Mouse (Mus musculus) thymus, postnatal 25 days (tissue): Measurements from ENCODE around the gene Mcu.

Source experiments
- DNase-seq: peaks from one replicate; pipeline ENCODE4 v3.0.0; 2022

The Mcu gene

DNA sequence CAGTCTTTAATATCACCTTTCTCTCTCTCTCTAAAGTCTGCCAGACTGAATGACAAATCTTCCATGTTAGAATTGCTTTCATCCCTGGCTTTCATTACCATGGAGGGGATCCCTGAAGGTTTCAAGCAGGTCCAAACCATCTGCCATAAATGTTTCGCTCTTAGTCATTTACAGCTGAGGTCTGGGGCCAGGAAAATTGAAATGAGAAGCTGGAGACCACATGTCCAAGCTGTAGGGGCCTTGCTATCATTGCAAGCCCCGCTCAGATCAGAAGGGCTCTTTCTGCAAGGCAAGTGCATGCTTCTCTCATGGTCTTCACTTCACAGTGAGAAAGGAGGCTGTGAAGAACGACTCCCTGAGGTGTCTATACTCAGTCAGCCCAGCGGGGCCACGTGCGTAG is 132.2 kb downstream of the Mcu start:
- DNase-seq: no peak

DNA sequence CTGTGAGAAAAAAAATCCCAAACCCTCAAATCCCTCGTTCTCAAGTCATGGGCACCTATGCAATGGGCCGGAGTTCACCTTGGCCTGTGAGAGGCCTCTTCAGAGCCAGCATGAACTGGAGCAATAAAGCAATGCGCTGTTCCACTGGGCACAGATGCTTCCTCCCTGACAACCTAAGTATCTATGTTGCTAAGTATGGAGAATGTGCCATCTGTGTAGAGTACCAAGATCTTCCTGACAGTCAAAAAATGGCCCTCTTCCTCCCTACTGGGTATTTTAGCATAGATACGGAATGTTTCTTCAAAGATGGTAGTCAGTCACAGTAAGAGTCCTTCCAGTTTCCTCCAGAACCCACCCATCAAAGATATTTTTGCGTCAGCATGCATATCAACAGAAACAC is 135.1 kb downstream of the Mcu start:
- no peak for DNase-seq

DNA sequence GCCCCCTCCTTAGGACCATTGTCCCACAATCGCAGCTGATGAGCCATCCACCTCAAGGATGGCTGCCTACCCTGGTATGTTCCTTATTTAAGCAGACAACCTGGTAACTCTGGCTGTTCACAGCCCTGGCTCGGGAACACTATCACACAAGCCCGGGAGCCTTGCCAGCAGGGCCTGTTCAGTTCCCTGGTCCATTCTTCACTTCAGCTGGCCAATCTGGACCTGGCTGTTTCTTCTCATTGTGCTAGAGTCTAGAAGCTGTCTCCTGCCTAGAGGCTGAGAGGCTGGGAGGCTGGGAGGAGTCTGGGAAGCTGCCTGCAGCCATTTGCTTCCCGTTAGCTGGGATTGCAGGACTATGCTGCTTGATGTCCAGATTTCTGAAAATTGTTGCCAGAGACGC is 146.0 kb downstream of the Mcu start:
- no peak for DNase-seq

DNA sequence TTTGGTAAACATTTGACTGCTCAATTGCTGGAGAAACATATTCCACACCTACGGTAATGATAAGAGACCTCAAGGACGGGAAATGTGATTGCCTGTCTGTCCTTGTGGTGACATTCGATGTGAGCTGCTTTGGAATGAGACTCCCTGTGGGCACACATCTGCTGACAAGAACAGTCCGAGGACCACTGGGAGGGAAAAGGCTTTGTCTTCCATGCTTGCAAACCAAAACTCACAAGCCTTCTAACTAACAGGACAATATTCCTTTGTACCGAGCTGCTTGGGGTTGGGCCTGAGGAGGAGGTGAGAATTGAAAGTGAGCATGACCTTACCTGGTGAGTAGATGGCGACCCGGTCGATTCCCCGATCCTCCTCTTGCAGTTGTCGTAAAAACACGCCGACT is 149.2 kb downstream of the Mcu start:
- no peak for DNase-seq

DNA sequence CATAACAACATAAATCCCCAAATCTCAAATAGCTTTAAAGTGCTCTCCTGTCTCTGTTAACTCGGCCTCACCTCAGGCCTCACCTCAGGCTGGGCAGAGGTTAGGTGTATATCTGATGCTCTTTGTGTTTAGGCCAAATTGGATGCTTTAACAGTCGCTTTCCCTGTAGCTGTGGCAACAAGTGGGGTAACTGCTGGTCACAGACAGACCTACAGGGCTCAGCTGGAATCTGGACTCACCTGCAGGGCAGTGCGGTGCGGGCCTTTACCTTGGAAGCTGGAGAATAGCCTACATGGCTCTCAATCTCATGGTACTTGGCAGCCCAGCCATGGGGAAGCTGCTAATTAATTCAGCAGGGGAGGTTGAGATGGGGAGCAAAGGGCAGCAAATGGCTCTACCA is 149.9 kb downstream of the Mcu start:
- no peak for DNase-seq

- no peak for DNase-seq
Observed at GRCm38 (mm10) chr10:59465546-59465945, 150.9 kb downstream of the Mcu start.

GRCm38 (mm10) chr10:59462307-59462706 is 154.2 kb downstream of the Mcu start:
- DNase-seq: no peak

GRCm38 (mm10) chr10:59459767-59460166 is 156.7 kb downstream of the Mcu start:
- no peak for DNase-seq

- DNase-seq: no peak
Observed at GRCm38 (mm10) chr10:59454631-59455030, 161.9 kb downstream of the Mcu start.

DNA sequence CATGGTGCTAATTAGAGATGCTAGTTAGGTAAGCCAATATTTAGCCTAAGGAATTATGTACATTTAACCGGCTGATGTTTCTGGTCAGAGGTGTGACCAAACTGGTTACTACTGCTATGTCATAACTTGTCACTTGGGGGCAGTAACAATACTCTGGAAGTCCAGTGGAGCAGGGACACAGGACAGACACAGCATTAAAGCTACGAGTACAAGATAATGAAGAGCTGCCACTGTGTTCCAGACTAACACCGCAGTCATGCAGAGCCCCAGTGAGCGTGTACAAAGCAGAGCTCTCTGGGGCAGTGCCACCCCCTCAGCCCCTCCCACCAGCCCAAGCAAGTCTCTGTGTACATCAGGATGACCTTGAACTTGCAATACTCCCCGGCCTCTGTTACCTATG is 164.7 kb downstream of the Mcu start:
- DNase-seq: no peak

DNA sequence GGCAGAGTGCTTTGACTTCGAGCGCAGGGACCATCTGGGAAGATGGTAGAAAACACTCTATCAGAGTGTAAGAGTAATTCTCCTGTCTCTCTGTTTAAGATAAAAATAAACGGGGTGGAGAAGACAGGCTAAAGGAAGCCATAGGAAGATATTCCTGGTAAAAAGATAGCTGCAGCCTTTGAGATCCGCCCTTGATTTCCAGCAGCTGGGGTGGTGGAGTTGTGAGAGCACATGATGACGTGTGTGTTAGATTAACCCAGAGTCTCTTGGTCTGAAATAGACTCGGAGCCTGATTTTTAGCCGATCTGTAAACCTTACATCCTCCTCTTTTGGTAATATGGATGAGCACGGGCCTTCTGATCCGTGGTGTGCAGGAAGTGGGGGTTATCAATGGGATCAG is 168.9 kb downstream of the Mcu start:
- no peak for DNase-seq

DNA sequence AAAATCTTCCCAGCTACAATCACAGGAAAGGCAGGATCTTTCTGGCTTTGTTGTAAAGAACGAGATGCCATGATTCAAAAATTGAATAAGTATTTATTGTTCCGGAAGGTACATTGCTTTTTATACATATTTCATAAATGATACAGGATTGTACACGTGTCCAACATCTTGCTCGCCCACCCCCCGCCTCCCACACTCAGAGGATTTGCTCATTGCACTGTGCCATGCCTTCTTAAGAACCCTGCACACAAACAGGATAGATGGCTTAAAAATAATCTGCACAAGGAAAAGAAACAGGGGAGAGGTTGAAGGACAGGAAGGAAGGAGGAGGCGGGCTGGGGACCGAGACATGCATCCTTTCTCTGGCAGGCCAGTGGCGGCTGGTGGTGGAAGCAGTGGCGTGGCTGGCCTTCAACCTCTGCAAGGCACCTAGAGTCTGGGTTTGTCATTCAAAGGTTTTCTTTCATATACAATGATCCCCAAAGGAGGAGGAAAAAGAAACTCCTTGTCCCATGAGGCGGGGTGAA is 169.5 kb downstream of the Mcu start:
- DNase-seq: no peak

GRCm38 (mm10) chr10:59444635-59445034 is 171.9 kb downstream of the Mcu start:
- no peak for DNase-seq

DNA sequence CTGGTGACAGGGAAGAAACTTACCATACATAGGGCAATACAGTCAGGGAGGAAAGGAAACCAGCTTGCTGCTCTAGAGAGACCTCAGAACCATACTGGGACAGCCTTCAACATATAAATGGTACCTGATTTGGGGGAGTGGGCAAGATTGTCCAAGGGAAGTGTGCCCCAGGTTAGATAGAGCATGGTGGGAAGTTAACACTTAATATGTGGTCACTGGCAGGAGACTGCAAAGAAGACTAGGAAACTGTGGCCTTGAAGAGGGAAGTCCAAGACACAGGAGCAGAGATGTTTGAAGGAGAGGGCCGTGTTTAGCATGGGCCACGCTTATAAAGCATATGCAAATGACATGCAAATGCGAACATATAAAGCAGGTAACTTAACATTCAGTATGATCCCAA is 172.4 kb downstream of the Mcu start:
- DNase-seq: no peak

- DNase-seq: no peak
Observed at GRCm38 (mm10) chr10:59443212-59443611, 173.3 kb downstream of the Mcu start.

- no peak for DNase-seq
Observed at GRCm38 (mm10) chr10:59441735-59442134, 174.8 kb downstream of the Mcu start, which contains the start of gene Oit3. Gene Oit3, minus strand, starts transcription at chr10:59441778.

GRCm38 (mm10) chr10:59440177-59440576 is 176.3 kb downstream of the Mcu start:
- no peak for DNase-seq

DNA sequence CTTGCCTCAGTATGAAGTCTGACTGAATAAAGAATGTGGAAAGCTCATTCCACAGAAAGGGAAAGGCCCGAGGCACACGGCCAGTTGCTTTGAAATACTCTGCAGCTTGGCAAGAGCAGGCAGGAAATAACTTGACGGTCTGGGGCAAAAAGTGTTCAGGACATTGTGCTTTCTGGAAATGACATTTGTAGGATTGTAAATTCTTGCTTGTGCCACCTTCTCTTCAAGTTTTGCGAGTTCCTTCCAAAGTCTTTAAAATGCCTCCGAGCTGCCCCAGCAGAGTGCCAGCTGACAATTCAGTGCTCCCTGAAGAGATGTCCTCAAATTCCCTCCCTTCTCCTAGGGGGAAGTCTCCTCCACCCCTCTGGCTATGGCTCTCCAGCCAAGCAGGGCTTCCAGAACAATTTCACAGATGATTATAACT is 177.0 kb downstream of the Mcu start:
- no peak for DNase-seq

DNA sequence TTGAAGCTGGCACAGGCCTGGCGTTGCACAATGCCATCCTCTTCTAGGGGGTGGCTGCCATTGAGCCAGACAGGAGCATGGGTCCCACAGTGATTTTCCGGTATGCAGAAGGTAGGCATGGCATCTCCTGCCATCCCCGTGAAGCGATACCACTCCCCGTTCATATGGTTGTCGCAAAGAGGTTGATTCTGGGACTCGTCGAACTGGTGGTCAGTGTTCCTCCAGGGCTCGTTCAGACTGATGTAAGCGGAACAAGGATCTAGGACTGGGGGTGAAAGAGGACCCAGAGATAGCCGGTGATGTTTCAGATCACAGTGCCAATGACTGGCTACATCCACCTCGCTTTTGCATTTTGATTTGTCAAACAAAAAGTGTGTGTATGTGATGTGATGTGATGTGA is 177.8 kb downstream of the Mcu start:
- DNase-seq: no peak

DNA sequence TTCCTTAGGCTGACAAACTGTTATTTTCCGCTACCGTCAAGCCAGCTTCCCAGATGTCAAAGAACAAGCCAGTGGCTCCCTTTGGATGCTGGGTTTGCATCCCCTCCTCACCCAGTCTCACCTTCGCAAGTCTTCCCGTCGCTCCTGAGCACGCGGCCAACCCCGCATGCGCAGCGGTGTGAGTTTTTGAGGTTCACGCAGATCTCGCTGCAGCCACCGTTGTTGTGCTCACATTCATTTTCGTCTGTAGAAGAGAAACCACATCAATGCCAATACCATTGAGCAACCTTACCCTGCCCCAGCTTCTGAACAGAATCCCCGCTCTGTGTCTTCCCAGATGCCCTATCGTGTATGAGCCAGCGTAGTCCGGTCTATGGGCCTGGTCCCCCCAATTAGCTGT is 180.7 kb downstream of the Mcu start:
- DNase-seq: no peak

GRCm38 (mm10) chr10:59430701-59431218 is 185.7 kb downstream of the Mcu start:
- no peak for DNase-seq

DNA sequence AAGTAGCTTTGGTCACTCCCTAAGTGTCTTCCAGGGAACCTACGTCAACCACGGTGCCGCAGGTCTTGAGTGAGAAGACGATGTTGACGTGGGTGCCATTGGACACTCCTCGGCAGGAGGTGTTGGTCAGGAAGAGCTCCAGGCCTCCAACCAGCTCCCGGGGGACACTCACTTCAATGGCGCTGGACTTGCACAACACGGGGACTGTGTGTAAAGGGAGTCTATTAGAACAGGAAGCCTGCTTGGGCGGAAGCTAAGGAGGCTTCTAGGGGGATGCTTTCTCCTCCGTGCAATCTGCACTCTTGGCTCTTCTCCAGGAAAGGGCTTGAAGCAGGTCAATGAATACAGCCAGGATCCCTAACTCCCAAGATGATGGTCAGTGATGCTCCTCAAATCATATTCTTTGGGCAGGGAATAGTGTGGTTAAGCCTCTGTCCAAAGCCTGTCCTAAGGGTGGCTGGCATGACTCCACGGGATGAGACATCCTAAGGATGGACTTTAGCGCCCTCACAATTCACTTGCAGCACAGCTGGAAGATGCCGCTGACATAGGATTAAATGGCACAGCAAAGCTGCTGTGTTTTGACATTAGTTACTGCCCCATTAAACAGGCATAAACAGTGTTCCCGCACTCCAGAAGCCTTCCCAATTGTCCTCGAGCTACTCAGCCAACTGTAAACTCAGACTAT is 186.9 kb downstream of the Mcu start:
- no peak for DNase-seq

DNA sequence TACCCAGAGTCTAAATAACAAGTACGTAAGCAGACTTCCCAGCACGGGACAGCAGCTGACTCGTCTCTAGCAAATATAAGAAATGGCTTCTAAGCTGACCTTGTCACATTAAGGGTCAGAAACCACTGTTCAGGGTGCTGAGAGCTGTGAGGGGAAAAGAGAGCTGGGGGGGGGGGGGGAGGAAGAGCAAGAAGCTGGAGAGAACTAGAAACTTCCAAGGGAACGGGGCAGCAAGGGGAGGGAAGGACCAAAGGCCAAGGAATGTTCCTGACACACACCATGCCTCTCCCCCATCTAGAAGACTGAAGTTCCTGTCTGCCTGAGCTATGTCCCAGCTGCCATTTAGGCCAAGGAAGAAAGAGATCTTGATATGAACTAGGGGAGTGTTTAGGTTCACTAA is 190.1 kb downstream of the Mcu start:
- DNase-seq: no peak

DNA sequence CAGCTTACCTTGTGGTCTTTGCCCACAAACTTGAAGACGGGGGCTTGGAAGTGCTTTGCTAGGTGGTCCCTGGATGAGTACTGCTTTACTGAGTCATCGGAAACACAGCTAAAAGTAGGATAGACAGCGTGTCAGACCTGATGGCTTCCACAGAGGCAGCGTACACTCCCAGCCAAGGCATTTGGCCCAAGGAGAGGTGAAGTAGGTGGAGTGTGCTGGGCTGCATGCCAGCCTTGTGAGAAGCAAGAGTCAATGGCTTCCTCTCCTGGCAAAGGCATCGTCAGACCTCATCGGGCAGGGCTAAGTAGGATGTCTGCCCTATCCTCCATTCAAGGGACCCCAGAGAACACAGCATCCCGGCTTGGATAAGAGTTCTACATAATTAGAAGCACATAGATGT is 191.1 kb downstream of the Mcu start:
- DNase-seq: no peak

DNA sequence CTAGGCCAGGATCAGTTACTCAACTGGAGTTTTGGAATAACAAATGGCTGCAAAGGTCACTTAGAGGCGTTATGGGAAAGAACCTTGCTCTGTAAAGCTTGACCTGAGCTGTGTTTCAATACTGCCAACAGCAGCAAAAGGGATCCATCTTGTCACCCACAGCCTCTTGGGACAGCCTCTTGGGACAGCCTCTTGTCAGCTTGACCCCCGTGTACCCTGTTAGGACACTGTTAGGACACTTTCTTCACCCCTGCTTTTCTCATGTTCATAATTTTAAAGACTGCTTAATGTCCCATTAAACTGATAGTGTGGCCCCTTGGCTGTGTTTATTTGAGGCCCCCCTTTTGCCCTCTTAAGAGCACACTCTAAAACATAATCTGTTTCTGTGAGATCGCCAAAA is 192.0 kb downstream of the Mcu start:
- no peak for DNase-seq
